ENCODE assay signal across 10 mouse cellular contexts in genomic region chr10:20181198-20181597, GRCm38 (mm10). TPM values are rescaled to one million over a fixed set of nuclear protein-coding genes. Genes with fewer than 3 reads are reported as not detected.
A peak's percentile ranks its signal among the peaks of the same experiment; 100 is the strongest.
DNase-seq lines count a peak whose midpoint lies in the region; ATAC-seq and TF ChIP-seq lines count a peak whose summit lies in the region.
"Had no signal": no experiment of that assay in that cellular context is flagged by ENCODE, and none has a peak within 500 bp of the region (broad histone marks: within the 10 kb centered on the region; RNA-seq: fewer than 3 reads in every experiment).

No protein-coding gene starts in this region.

- whole genome bisulfite sequencing in heart, postnatal 0 days: 21% methylated on average over 10 of the region's 10 CpGs
- WGBS in heart, adult 2 months: 36% methylated on average over 10 of the region's 10 CpGs
- 32% methylated on average over 10 of the region's 10 CpGs for WGBS in lung, embryonic 16.5 days

- peak; percentile 61 for ATAC-seq in heart, postnatal 0 days (ENCODE audit: insufficient read depth, low read depth)
- ATAC-seq in lung, embryonic 16.5 days (ENCODE audit: low read depth): peak; percentile 72; the same call in 1 of the 2 replicates
- peak; percentile 30; the same call in 1 of the 2 replicates for ATAC-seq in megakaryocyte, adult 5-6 weeks (ENCODE audit: poor library complexity, severe bottlenecking)
- ATAC-seq: midbrain, embryonic 16.5 days had no signal

- no peak for TF ChIP-seq CTCF in heart, postnatal 0 days (IDR thresholded peaks at IDR 0.05; ENCODE audit: low read depth)
- TF ChIP-seq CTCF in heart, adult 2 months (IDR thresholded peaks at IDR 0.05): no peak

- DNase-seq in heart, postnatal 0 days (ENCODE audit: low spot score): peak; percentile 37
- no peak for DNase-seq in heart, adult 2 months
- no peak for DNase-seq in lung, adult 18-20 months
- peak; percentile 74 for DNase-seq in brain, adult 2 months (ENCODE audit: low read depth, low spot score)
- DNase-seq in cerebellum, adult 9-10 months: no peak
- DNase-seq: cerebellum, postnatal 14 days had no signal

- no peak overlapping the region for H3K27ac ChIP-seq in heart, postnatal 0 days (ENCODE audit: low read depth)
- H3K27ac ChIP-seq in heart, adult 2 months: no peak overlapping the region
- H3K27ac ChIP-seq in lung, embryonic 16.5 days (ENCODE audit: low read length): no peak overlapping the region
- H3K27ac ChIP-seq: hindbrain, embryonic 15.5 days had no signal

- H3K36me3 ChIP-seq in heart, postnatal 0 days (replicated peaks; ENCODE audit: control insufficient read depth, insufficient read depth, low read length): no peaks in the 10 kb centered on the region
- H3K36me3 ChIP-seq in heart, adult 2 months (ENCODE audit: control insufficient read depth, insufficient read depth, low read length): no peaks in the 10 kb centered on the region
- H3K36me3 ChIP-seq in lung, embryonic 16.5 days (ENCODE audit: control insufficient read depth, insufficient read depth, low read length): no peaks in the 10 kb centered on the region
- H3K36me3 ChIP-seq: hindbrain, embryonic 15.5 days had no signal

- H3K4me1 ChIP-seq in heart, postnatal 0 days (ENCODE audit: control insufficient read depth, insufficient read depth): peaks cover 31% of the 10 kb centered on the region
- peaks cover 4% of the 10 kb centered on the region; the same call in 1 of the 2 replicates for H3K4me1 ChIP-seq in heart, adult 2 months (ENCODE audit: control insufficient read depth, insufficient read depth, low read length)
- H3K4me1 ChIP-seq in lung, embryonic 16.5 days (replicated peaks; ENCODE audit: control insufficient read depth, insufficient read depth, low read length): peaks cover 8% of the 10 kb centered on the region

- no peak overlapping the region for H3K4me2 ChIP-seq in heart, postnatal 0 days (ENCODE audit: low read depth, low read length)
- no peak overlapping the region for H3K4me2 ChIP-seq in lung, embryonic 16.5 days (ENCODE audit: low read depth, low read length)
- H3K4me2 ChIP-seq: hindbrain, embryonic 15.5 days had no signal

- H3K9me3 ChIP-seq in heart, postnatal 0 days (replicated peaks; ENCODE audit: control insufficient read depth, low read length): no peaks in the 10 kb centered on the region
- H3K9me3 ChIP-seq in lung, embryonic 16.5 days (ENCODE audit: control insufficient read depth, low read length): no peaks in the 10 kb centered on the region
- H3K9me3 ChIP-seq: hindbrain, embryonic 15.5 days had no signal

- intact Hi-C loops in heart, adult 2 months (cut with DNase I): no loop called here

- no peak for TF ChIP-seq EP300 in heart, postnatal 0 days (IDR thresholded peaks at IDR 0.05; ENCODE audit: low read depth)
- TF ChIP-seq EP300 in heart, adult 2 months (IDR thresholded peaks at IDR 0.05; ENCODE audit: insufficient read depth, low read depth, low read length): no peak

- no peaks in the 10 kb centered on the region for H3K79me2 ChIP-seq in heart, adult 2 months (replicated peaks; ENCODE audit: control insufficient read depth, insufficient read depth, low read length)

- H3K9ac ChIP-seq in heart, postnatal 0 days (replicated peaks; ENCODE audit: low read depth, low read length): no peak overlapping the region
- no peak overlapping the region for H3K9ac ChIP-seq in heart, adult 2 months (ENCODE audit: low read depth, low read length)
- H3K9ac ChIP-seq in lung, embryonic 16.5 days (ENCODE audit: low read length): no peak overlapping the region
- H3K9ac ChIP-seq: hindbrain, embryonic 15.5 days had no signal

- H3K27me3 ChIP-seq in heart, postnatal 0 days (ENCODE audit: control insufficient read depth, insufficient read depth, low read length): no peaks in the 10 kb centered on the region
- H3K27me3 ChIP-seq in heart, adult 2 months (ENCODE audit: control insufficient read depth, insufficient read depth, low read length): no peaks in the 10 kb centered on the region
- H3K27me3 ChIP-seq in lung, embryonic 16.5 days (ENCODE audit: control insufficient read depth, insufficient read depth, low read depth, low read length): no peaks in the 10 kb centered on the region
- H3K27me3 ChIP-seq: hindbrain, embryonic 15.5 days had no signal

- no peak overlapping the region for H3K4me3 ChIP-seq in heart, postnatal 0 days (ENCODE audit: low read depth, low read length)
- no peak overlapping the region for H3K4me3 ChIP-seq in heart, adult 2 months
- H3K4me3 ChIP-seq in lung, embryonic 16.5 days (ENCODE audit: low read length): no peak overlapping the region
- H3K4me3 ChIP-seq: hindbrain, embryonic 15.5 days had no signal

- no peak for TF ChIP-seq POLR2A in heart, adult 2 months (IDR thresholded peaks at IDR 0.05; ENCODE audit: insufficient read depth, low read depth, low read length)

RNA-seq across cellular contexts. Expression of gene Map7, which starts 32.9 kb away (rescaled TPM):
- total RNA-seq in heart, postnatal 0 days (2014; rRNA removed; ENCODE audit: low replicate concordance): 5.9 and 22.5 TPM in 2 replicates
- 7.0 and 7.5 TPM in 2 replicates for polyA plus RNA-seq in heart, postnatal 0 days (2015; fragmentation: Nextera tagmentation; extraction: Ambion mirVana)
- 10 to 100 TPM; 17.9 to 19.3 TPM for total RNA-seq in heart, adult 2 months (2021)
- 5.8 and 6.6 TPM in 2 replicates for polyA plus RNA-seq in heart, adult 2 months (2012; rRNA removed)
- polyA plus RNA-seq in lung, embryonic 16.5 days (2015; fragmentation: Nextera tagmentation; extraction: Ambion mirVana): 14.4 TPM in 2 replicates
- total RNA-seq in megakaryocyte, adult 5-6 weeks (2015): 2.3 and 2.7 TPM in 2 replicates
- total RNA-seq in megakaryocyte, adult 5-6 weeks (2017): 3.1 and 3.8 TPM in 2 replicates

Comparison
In these comparisons a context has a peak if more than half of its experiments do, and no peak if none do; other contexts are left out.
1. DNase-seq: peak in heart, postnatal 0 days (single experiment) and brain, adult 2 months (single experiment); none in heart, adult 2 months (0 of 2), lung, adult 18-20 months (0 of 2) and cerebellum, adult 9-10 months (single experiment).
2. Peak in every context shown above with its lines, with median percentiles within 50 percentile points of each other: ATAC-seq.